Mouse (Mus musculus) heart, postnatal 36 days (tissue): Measurements from ENCODE around the gene Brf1. TPM values are rescaled to one million over a fixed set of nuclear protein-coding genes. Genes with fewer than 3 reads are reported as not detected.

Source experiments
- DNase-seq, 2 experiments: peaks; one replicate each; pipeline ENCODE4 v3.0.0; 2021 to 2022
- intact Hi-C: fragments of 180-260 bp; cut with DNase I; formaldehyde crosslinking; loops from one replicate; pipeline ENCODE4 v1.15.1; 2025
- total RNA-seq, 2 experiments: library from RNA; stranded (reverse); gene quantifications; 2 replicates each; pipeline ENCODE4 v1.2.3; 2021

The Brf1 gene
- 10 to 100 TPM; 24.5 to 25.3 TPM for total RNA-seq

- peak; percentile 95 for DNase-seq
- intact Hi-C loops, result loop anchor here (1.0 to 5.0 kb wide), 2 partner anchors 13 to 102 kb away; no protein-coding TSS in a partner anchor
Observed at GRCm38 (mm10) chr12:113000294-113001132, at the start of gene Brf1. TSS of gene Brf1 (minus strand) at chr12:113000704.

DNA sequence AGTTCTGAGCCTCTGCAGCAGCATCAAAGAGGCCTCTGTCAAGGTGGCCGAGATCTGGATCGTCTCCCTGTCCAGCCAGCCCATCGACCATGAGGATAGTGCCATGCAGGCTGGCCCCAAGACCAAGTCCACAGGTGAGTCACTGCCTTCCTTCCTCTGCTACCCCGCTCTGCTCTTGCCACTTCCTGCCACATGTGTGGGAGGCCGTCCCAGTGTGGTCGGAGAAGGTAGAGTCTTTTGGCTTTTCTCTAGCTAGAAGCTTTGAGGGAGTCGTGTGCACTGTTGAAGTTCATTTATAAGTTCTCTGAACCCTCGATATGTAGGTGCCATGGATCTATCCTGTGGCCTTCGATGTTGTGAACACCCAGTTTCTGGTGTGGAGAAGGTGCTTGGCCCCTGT is 49.3 kb upstream of the Brf1 start:
- DNase-seq, result no peak

GRCm38 (mm10) chr12:113048103-113048502 is 47.6 kb upstream of the Brf1 start:
- DNase-seq, result no peak
- intact Hi-C loops, result no loop called here

More for the DNA sequence above, 49.3 kb upstream of the Brf1 start:
- intact Hi-C loops, result loop anchor here (1.0 kb wide), 1 partner anchor 20 kb away; no protein-coding TSS in a partner anchor

GRCm38 (mm10) chr12:113046861-113047260 is 46.4 kb upstream of the Brf1 start:
- DNase-seq, result no peak
- intact Hi-C loops, result no loop called here

- DNase-seq, result peak in 1 of 2 experiments; percentile 39
Observed at GRCm38 (mm10) chr12:113044916-113045677, 44.6 kb upstream of the Brf1 start.

GRCm38 (mm10) chr12:113042543-113042942 is 42.0 kb upstream of the Brf1 start:
- intact Hi-C loops, result no loop called here
- DNase-seq, result no peak

More at GRCm38 (mm10) chr12:113044916-113045677, 44.6 kb upstream of the Brf1 start:
- intact Hi-C loops, result loop anchor here (1.0 kb wide), 2 partner anchors 40 to 89 kb away; no protein-coding TSS in a partner anchor

DNA sequence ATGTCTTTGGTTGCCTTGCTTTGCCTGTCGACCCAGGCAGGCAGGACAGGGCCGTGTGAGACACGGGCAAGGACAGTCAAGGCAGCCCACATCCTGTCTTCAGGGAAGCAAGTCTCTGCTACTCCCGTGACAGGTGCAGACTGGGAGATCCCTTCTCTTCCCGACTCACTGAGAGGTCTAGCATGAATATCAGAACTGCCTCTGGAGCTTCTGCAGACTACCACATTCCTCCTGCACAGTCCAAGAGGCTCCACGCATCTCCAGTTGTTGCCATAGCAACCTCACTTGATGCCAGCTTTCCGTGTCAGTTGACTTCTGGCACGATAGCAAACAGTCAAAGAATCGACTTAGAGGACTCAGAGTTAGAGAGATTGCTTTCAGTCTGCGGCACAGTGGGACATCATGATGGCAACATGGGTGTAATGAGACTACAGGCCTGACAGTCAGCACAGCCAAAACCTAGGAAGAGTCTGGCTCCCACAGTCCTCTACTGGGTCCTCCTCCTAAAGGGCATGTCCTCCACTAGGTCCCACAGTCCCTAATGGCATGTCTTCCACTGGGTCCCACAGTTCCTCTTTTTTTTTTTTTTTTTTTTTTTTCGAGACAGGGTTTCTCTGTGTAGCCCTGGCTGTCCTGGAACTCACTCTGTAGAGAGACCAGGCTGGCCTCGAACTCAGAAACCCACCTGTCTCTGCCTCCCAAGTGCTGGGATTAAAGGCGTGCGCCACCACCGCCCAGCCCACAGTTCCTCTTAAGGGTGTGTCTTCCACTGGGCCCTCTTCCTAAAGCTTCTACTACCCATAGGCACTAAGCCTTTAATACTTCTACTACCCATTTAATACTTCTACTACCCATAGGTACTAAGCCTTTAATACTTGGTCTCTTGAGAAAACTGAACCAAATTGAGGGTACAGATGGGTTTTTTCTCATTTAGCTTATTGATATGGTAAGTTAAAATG is 41.3 kb upstream of the Brf1 start:
- DNase-seq, result peak in 1 of 2 experiments; percentile 39
- intact Hi-C loops, result no loop called here

GRCm38 (mm10) chr12:113038414-113038813 is 37.9 kb upstream of the Brf1 start:
- intact Hi-C loops, result no loop called here

DNA sequence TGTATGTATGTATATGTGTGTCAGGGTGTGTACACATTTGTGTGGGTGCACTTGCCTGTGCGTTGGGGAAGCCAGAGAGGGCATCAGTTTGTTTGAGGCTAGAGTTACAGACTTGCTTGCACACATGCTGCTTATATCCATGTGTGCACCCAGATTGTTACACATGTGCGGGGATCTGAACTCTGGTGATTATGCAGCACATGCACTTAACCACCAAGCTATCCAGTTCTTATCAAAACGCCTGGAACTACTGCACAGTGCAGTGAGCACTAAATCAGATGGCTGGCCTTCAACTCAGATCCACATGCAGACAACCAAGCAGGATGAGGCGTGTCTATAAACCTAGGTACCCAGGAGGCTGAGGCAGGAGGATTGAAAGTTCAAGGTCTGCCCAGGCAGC is 36.5 kb upstream of the Brf1 start:
- intact Hi-C loops, result no loop called here
- DNase-seq, result no peak

More at GRCm38 (mm10) chr12:113038414-113038813, 37.9 kb upstream of the Brf1 start:
- no peak for DNase-seq

- DNase-seq, result no peak
- intact Hi-C loops, result no loop called here
Observed at GRCm38 (mm10) chr12:113035093-113035492, 34.6 kb upstream of the Brf1 start.

- intact Hi-C loops, result no loop called here
- peak in 1 of 2 experiments; percentile 49 for DNase-seq
Observed at GRCm38 (mm10) chr12:113032296-113033250, 32.1 kb upstream of the Brf1 start.

GRCm38 (mm10) chr12:113031441-113031840 is 30.9 kb upstream of the Brf1 start:
- intact Hi-C loops, result no loop called here

DNA sequence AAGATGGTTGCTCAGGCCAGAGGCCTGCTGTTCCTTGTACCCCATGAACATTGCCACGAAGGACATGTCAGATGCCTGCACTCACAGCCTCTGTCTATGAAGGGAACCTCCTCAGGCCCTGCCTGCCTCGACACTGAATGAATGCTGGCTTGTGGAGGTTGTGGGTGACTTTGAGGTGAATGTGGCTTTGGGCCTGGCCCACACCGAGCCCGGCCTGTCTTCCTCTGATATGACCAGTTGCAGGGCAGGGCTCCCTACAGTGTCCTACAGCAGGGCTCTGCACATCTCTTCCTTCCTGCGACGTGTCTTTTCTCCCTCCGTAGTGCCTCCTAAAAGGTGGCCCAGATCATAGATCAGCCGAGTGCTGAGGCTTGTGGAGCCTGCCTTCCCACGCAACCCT is 30.5 kb upstream of the Brf1 start:
- no peak for DNase-seq
- intact Hi-C loops, result loop anchor here (1.0 kb wide), 1 partner anchor 18 kb away; no protein-coding TSS in a partner anchor

More at GRCm38 (mm10) chr12:113031441-113031840, 30.9 kb upstream of the Brf1 start:
- no peak for DNase-seq

- DNase-seq, result no peak
- intact Hi-C loops, result loop anchor here (1.0 kb wide), 1 partner anchor 19 kb away; no protein-coding TSS in a partner anchor
Observed at GRCm38 (mm10) chr12:113030046-113030445, 29.5 kb upstream of the Brf1 start.

- DNase-seq, result no peak
- intact Hi-C loops, result no loop called here
Observed at GRCm38 (mm10) chr12:113028898-113029297, 28.4 kb upstream of the Brf1 start.

- no peak for DNase-seq
- intact Hi-C loops, result no loop called here
Observed at GRCm38 (mm10) chr12:113028067-113028466, 27.6 kb upstream of the Brf1 start.

- DNase-seq, result no peak
- intact Hi-C loops, result no loop called here
Observed at GRCm38 (mm10) chr12:113027495-113027894, 27.0 kb upstream of the Brf1 start.

GRCm38 (mm10) chr12:113026557-113026956 is 26.1 kb upstream of the Brf1 start:
- intact Hi-C loops, result no loop called here
- DNase-seq, result no peak

DNA sequence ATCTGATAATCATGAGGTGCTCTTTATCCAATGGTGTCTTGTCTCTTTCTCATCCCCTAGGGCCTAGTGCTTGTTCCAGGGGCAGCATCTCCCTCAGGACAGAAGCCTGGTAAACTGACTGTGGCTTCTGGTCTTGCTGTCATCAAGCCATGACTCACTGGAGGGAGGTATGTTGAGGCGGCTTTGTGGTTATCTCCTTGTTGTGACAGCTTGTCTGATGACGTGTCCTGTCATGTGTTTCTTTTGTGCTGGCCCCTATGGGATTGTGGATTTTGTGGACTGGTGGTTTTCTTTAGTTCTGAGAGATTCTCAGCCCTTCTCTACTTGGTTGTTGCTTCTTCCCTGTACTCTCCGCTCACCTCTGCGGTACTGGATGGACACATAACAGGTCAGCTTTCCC is 22.6 kb upstream of the Brf1 start:
- no peak for DNase-seq
- intact Hi-C loops, result no loop called here
